In the genomic region with DNA sequence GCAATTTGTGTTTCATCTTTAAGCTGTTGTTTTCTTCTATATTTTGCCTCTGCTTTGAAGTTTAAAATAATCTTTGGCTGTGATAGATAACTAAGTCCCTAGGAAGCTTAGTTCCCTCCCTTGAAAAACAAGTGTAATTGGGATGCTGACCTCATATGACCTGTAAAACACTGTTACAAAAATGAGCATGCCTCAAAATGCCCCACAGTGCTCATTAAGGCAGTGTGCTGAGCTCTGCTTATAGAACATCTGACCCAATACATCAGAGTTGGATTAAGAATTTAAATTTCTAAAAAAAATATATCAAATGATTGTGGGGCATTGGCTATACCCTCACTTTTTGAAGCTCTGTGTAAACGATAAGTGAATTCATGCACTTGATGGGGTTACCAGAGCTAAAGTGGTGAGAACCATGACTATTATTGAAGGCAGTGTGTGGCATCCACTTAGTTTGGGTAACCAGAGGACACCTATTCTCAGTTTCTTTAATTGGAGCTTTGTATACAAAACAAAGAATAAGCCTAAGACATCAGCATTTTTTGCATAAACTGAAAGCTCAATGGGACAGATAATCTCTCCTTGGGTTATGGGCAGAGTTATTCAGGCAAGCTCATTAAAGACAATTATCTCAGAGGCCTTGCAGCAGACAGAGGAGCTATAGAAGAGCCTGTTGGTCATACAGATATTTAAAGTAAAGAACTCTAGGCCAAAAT, we compare ENCODE assay signal across 24 mouse cellular contexts.
"Had no signal": no experiment of that assay in that cellular context is flagged by ENCODE, and none has a peak within 500 bp of the region (broad histone marks: within the 10 kb centered on the region; RNA-seq: fewer than 3 reads in every experiment).

No protein-coding gene starts in this region.

- ATAC-seq: intestine, postnatal 0 days; liver, embryonic 12.5 days had no signal

- H3K4me3 ChIP-seq: layer of hippocampus, adult 2 months; limb, embryonic 10.5 days; limb, embryonic 13.5 days; liver, embryonic 12.5 days; liver, embryonic 15.5 days; lung, embryonic 15.5 days; megakaryocyte, embryonic 14.5 days; midbrain, embryonic 10.5 days; myocyte; neural tube, embryonic 13.5 days; stomach, embryonic 15.5 days had no signal

- DNase-seq: kidney, adult 2 months; kidney, postnatal 25 days; layer of hippocampus, adult 9-11 months; liver; lung, adult 18-20 months; lung, postnatal 10 days; lung, postnatal 36 days; right cerebral cortex, adult 18-20 months; right cerebral cortex, postnatal 14 days; right cerebral cortex, postnatal 4 days; thymus, postnatal 25 days had no signal

- H3K4me2 ChIP-seq: limb, embryonic 13.5 days; liver, embryonic 12.5 days; liver, embryonic 15.5 days; lung, embryonic 15.5 days; neural tube, embryonic 13.5 days; stomach, embryonic 15.5 days had no signal

- H3K9me3 ChIP-seq: limb, embryonic 10.5 days; limb, embryonic 13.5 days; liver, embryonic 12.5 days; liver, embryonic 15.5 days; lung, embryonic 15.5 days; megakaryocyte, embryonic 14.5 days; midbrain, embryonic 10.5 days; neural tube, embryonic 13.5 days; stomach, embryonic 15.5 days had no signal

- H3K4me1 ChIP-seq: limb, embryonic 10.5 days; limb, embryonic 13.5 days; liver, embryonic 12.5 days; liver, embryonic 15.5 days; lung, embryonic 15.5 days; megakaryocyte, embryonic 14.5 days; neural tube, embryonic 13.5 days; stomach, embryonic 15.5 days had no signal

- H3K27ac ChIP-seq: kidney, postnatal 0 days; layer of hippocampus, adult 2 months; limb, embryonic 10.5 days; limb, embryonic 13.5 days; liver, embryonic 12.5 days; liver, embryonic 15.5 days; lung, embryonic 15.5 days; midbrain, embryonic 10.5 days; neural tube, embryonic 13.5 days; stomach, embryonic 15.5 days had no signal

- H3K9ac ChIP-seq: limb, embryonic 13.5 days; liver, embryonic 12.5 days; liver, embryonic 15.5 days; lung, embryonic 15.5 days; neural tube, embryonic 13.5 days; stomach, embryonic 15.5 days had no signal

- H3K36me3 ChIP-seq: limb, embryonic 10.5 days; limb, embryonic 13.5 days; liver, embryonic 12.5 days; liver, embryonic 15.5 days; lung, embryonic 15.5 days; midbrain, embryonic 10.5 days; neural tube, embryonic 13.5 days; stomach, embryonic 15.5 days had no signal

- H3K27me3 ChIP-seq: limb, embryonic 13.5 days; liver, embryonic 12.5 days; liver, embryonic 15.5 days; lung, embryonic 15.5 days; megakaryocyte, embryonic 14.5 days; neural tube, embryonic 13.5 days; stomach, embryonic 15.5 days had no signal
